Mouse (Mus musculus) common myeloid progenitor, adult 5-6 weeks (primary cell): Measurements from ENCODE around the gene Ripk1. TPM values are rescaled to one million over a fixed set of nuclear protein-coding genes. Genes with fewer than 3 reads are reported as not detected.

Source experiments
- ATAC-seq: replicated peaks from 2 replicates; pipeline ENCODE4 v1.8.0; 2016; ENCODE audit warnings: low read depth, mild to moderate bottlenecking, moderate TSS enrichment, inconsistent platforms; ENCODE audit not compliant: poor library complexity, severe bottlenecking
- total RNA-seq: library from RNA; stranded (forward); fragments of 200-1000, 187-1606 nt; gene quantifications from 2 replicates; pipeline ENCODE4 v1.2.3, GENCODE M21; 2017

The Ripk1 gene
- total RNA-seq: 43.0 and 47.0 TPM in 2 replicates

DNA sequence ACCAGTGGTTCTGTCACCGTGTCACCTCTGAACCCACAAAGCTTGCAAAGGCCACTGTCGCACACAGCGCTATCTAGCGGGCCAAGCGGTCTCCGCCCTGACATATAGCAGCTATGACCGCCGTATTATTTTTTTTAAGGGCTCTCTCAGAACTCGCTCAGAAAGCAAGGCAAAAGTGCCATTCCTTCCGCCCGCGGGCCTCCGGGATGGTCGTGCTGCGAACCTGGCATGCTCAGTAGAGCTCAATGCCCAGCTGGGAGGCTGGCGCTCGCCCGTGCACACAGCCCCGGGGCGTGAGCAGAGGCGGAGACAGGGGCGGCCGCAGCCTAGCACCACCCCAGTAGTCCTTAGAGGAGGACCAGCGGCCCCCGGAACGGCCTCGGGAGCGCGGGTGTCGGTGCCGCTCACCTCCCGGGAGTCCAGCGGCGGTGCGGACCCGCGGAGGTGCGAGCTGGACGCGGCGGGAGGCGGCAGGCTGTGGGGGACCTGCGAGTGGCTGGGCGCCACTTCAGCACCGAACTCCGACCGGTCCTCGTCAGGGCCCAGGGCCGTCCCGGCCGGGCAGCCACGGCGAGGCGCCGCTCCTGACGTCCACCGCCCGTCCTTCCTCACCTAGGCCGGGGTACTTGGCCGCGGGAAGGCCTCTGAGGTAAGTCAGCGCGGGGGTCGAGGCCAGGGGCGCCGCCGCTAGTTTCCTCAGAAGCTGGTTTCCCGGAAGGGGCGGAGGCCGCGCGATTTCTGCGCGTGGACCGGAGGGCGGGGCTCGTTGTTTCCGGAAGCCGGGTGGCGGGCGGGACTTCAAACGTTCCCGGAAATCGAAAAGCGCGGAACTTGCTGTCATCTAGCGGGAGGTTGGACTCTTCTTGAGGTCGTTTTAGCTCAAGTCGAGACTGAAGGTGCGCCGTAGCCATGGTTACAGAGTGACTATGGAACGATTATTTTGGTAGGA is at the start of gene Ripk1, which contains the start of gene Serpinb6a:
Gene Ripk1, plus strand, starts transcription at position 306 of the 949 bp plus-strand sequence.
Gene Serpinb6a, minus strand, starts transcription at position 737 of the 949 bp plus-strand sequence.
- peak; percentile 87 for ATAC-seq

DNA sequence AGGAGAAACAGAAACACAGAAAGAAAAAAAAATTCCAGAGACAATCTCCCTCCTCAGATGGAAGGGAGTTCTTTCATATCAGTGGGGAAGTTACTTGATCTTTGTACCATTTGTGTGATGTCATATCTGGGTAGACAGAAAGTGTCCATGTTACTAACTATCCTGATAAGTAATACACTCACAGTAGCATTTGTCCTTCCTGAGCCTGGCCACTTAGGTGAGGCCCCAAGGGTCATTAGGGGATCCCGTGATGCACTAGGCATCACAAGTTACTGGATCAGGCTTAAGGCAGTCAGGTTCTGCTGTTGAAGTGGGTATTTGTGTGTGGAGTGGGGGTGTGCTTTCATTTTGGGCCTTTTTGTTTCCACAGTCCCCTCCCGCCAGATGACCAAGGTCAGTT is 49.2 kb upstream of the Ripk1 start:
- ATAC-seq: no peak

- peak; percentile 90 for ATAC-seq
These were observed 45.4 kb upstream of the Ripk1 start for GRCm38 (mm10) chr13:33956571-33957421.

- no peak for ATAC-seq
These were observed 42.4 kb upstream of the Ripk1 start for GRCm38 (mm10) chr13:33959771-33960170.

DNA sequence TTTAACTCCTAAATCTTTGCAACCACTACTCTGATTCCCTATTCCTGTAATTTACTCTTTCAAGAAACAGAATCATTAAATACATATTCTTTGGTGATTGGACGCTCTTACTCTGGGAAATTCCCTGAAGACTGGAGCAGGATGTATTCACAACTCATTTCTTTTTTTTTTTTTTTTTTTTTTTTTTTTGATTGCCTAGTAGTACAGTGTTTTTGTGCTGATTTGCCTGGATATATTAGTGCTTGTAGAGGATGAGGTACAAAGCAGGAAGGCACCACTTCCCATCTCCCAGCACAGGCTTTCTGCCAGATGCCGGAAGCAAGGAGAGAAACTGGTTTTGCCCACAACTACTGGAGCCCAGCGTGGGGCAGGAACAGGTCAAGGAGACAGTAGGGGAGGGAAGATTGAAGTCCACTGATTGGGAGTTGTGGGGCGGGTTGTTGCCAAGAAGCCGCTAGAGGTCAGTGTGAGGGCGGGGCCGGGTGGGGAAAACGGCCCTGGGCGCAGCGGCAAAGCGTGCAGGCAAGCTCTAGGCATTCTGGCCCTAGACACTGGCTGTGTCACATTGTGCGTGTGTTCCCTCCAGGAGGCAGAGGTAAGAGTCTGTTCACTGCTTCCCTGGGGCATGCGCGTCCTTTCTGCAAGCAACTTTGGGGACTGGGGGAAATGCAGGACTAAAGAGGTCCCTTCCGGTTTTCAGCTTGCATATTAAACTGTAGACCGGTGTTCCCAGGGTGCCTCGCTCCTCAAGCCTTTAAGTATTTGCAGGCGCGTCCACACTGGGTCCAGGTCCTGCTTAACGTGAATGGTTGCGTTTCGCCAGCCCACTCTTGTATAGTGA is 37.7 kb upstream of the Ripk1 start, which contains the start of gene Nqo2:
Gene Nqo2, plus strand, starts transcription at position 482 of the 841 bp plus-strand sequence.
- peak; percentile 74 for ATAC-seq

DNA sequence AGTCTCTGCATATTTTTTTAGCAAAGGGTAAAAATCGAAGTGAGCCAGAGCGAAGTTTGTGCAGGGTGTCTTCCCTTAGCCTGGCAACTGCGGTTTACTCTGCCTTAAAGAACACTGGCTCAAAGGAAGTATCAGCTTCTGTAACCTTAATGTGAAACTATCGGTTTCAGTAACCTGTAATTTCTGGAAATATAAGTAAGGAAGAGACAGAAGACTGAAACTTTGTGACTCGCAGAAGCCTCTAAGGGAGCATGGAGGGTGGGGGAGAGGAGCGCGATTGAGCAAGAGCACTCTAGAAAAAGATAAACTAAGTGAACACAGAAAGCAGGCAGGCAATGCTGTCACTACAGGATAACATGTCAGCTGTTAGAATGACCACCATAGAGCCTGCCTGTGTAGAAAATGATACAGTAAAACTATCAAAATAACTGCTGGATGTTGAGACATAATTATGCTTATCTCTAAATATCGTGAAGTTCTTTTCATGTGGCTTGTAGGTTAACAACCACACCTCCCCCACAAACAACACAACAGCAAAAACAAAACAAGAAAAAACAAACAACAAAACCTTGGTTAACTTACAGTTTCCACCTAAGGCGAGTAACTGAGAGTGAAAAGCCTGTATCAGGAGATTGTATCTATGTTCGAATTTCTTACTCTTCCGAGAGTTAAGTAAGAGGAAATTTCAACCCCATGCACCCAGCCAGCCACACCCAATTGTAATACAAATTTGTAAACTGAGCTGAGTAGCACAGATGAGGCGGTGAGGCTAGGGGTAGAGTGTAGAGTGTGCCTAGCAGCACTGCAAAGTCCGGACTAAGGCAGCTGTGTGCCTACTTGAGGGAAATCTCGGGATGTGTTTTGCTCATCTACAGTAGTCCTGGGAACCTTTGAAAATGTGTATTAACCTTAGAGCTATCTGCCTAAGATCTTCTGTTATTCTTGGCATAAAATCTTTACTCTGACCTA is 36.8 kb upstream of the Ripk1 start:
- ATAC-seq: peak; percentile 72

DNA sequence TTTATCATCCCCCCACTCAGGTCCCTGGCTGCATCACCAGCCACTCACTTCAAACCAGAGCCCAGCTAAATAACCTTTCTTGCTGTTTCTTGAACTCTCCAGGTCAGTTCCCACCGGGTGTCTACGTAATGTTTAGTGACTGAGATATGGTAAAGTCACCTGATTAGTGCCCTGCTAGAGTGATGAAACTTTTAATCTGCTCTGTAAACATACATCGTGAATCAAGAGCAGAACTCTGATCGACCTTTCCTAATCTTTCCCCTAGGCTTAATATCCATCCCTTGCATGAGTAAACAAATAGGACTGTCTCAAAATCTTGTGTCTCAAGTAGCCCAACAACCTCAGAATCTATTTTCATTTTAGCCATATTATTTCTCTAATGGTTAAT is 36.1 kb upstream of the Ripk1 start:
- no peak for ATAC-seq

DNA sequence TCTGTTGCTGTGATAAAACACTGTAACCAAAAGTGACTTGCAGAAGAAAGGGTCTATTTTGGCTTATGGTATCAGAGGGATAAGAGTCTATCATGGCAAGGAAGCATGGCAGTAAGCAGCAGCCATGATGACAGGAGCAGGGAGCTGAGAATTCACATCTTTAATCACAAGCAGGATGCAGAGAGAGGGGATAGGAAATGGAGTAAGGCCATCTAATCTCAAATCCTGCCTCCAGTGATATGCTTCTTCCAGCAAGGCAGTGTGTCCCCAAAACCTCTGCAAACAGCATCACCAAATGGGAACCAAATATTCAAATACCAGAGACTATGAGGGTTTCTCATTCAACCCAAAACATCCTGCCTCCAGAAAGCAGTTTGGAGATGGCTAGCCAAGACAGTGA is 35.6 kb upstream of the Ripk1 start:
- ATAC-seq: no peak

GRCm38 (mm10) chr13:33989625-33990024 is 12.5 kb upstream of the Ripk1 start:
- ATAC-seq: no peak

DNA sequence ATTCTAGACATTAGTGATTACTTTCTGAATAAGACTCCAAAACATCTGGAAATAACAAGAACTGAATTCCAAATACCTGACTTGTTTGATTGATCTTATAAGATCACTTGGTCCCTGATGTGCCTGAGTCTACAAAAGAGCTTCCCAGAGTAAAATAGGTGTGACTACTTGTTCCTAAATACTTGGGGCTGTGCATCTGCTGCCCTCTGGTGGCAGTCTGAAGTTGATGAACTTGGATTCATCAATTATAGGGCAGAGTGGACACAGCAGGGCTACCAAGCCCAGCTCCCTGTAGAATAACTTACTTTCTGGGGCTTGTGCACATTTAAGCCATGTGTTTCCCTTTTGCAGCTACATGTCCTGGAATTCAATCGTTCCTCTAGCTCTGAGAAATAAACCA is 7.0 kb upstream of the Ripk1 start:
- ATAC-seq: peak; percentile 94

- 0 out of 2 replicates have a peak, but pooled peaks have one; percentile 4 for ATAC-seq
These were observed 895 bp downstream of the Ripk1 start for GRCm38 (mm10) chr13:34003058-34003457.

DNA sequence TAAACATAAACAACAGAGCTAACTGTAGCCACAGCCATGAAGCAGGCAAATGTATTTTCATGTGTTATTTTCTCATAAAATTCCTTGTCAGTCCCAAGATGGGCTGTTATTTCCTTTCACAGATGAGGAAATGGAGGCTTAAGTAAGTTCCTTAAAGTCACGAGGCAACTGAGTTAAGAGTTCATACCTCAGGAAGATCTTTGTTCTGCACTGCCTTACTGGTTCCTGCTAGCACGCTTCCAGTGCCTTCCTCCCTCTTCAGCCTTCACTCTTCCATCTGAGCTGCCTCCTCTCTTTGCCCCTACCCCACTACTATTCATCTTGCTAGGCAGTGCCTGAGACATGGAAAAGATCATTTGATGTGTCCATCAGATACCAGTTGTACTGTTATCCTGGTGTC is 5.1 kb downstream of the Ripk1 start:
- ATAC-seq: no peak

DNA sequence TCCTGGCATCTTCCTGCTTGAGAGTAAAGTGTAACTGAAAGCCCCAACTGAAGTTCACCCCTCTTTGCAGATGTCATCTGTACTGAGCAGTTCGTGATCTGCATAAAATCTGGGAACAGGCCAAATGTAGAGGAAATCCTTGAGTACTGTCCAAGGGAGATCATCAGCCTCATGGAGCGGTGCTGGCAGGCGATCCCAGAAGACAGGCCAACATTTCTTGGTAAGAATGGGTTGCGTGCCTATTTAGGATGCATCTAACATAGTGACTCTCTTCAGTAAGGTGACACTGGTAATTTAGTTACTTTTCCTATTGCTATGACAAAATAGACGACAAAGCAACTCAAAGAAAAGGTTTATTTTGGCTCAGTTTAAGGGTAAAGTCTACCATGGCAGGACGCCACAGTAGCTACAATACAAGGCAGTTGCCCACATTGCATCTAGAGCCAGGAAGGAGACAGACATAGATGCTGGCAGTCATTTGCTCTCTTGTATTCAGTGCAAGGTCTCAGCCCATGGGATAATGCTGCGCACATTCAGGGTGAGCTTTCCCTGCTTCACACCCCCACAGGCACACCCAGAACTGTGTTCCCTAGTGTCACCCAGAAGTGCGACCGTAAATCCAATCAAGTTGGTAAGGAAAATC is 14.9 kb downstream of the Ripk1 start:
- ATAC-seq: no peak

DNA sequence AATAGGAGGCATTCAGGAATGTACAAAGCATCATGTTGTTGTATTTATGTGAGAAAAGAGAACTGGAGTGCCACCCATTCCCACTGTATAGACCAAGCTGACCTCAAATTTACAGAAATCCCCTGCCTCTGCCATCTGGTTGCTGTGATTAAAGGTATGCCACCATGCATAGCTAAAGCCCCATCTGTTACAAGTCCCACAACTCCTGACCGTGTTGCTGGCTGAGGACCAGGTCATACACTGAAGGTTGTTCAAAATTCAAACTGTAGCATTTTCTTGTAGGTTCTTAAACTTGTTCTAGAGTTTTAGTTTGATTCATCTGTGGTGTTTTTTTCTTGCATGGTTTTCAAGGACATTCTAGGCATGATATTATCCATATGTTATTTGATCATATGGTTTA is 16.4 kb downstream of the Ripk1 start:
- ATAC-seq: no peak

GRCm38 (mm10) chr13:34021998-34022397 is 19.8 kb downstream of the Ripk1 start:
- ATAC-seq: no peak

DNA sequence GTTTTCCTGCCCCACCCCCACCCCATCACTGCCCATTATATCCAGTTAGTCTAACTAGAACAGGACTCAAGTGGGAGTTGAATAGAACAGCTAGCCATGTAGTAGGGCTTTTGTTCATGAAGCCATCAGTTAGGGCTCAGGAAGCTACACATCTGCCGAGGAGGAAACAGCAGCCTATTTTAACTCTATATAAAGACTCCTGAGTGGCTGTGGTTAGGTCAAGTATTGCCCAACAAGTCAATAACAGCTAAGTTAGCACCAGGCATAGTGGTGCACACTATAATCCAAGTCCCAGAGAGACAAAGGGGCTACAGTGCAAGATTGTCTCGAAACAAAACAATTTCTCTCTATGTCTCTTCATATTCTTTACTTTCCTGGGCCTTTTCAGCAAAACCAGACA is 29.9 kb downstream of the Ripk1 start:
- ATAC-seq: peak; percentile 91

- no peak for ATAC-seq
These were observed 33.3 kb downstream of the Ripk1 start for GRCm38 (mm10) chr13:34035424-34035823.

GRCm38 (mm10) chr13:34036726-34037125 is 34.6 kb downstream of the Ripk1 start:
- no peak for ATAC-seq
